Mouse (Mus musculus): Measurements from ENCODE around the gene Myh9. TPM values are rescaled to one million over a fixed set of nuclear protein-coding genes. Genes with fewer than 3 reads are reported as not detected.

Gene Myh9
- total RNA-seq, 1 experiment = 152 TPM

- no peak for TF ChIP-seq CHD2 (IDR thresholded peaks at IDR 0.05; ENCODE audit: low read depth, low read length)
- no peak for TF ChIP-seq MAFK (IDR thresholded peaks at IDR 0.05; ENCODE audit: insufficient read depth, low read depth, low read length)
- TF ChIP-seq HCFC1 (IDR thresholded peaks at IDR 0.05; ENCODE audit: borderline replicate concordance, insufficient read depth, low read length) = no peak
- TF ChIP-seq ZC3H11A (IDR thresholded peaks at IDR 0.05; ENCODE audit: borderline replicate concordance, low read depth, low read length) = no peak
- no peak for TF ChIP-seq ZNF384 (IDR thresholded peaks at IDR 0.05; ENCODE audit: low read depth, low read length)
- H3K4me1 ChIP-seq (ENCODE audit: control insufficient read depth in 2 of 2, insufficient read depth in 2 of 2, low read length in 2 of 2, poor library complexity in 1 of 2) = peaks cover 4 to 20% of the 10 kb centered on the region in 2 experiments; a peak in 2 of 4 replicates
- DNase-seq (ENCODE audit: low read depth, low spot score) = no peak
- H3K9me3 ChIP-seq (ENCODE audit: control insufficient read depth, insufficient read depth, low read depth, low read length) = no peaks in the 10 kb centered on the region
- no peak overlapping the region for H3K4me3 ChIP-seq (ENCODE audit: insufficient read depth in 1 of 2, low read depth in 1 of 2, low read length in 2 of 2, poor library complexity in 1 of 2, severe bottlenecking in 1 of 2)
- H3K27ac ChIP-seq (ENCODE audit: insufficient read depth, low read depth, low read length, poor library complexity, severe bottlenecking) = no peak overlapping the region
- H3K9ac ChIP-seq (ENCODE audit: insufficient read depth, low read depth, low read length, poor library complexity, severe bottlenecking) = no peak overlapping the region
- peaks cover 45% of the 10 kb centered on the region for H3K36me3 ChIP-seq (ENCODE audit: control insufficient read depth, insufficient read depth, low read length, poor library complexity, severe bottlenecking)
- in situ Hi-C loops (cut with MboI; ENCODE audit: low sequenced_read_pairs in 2 of 2, unreplicated experiment in 2 of 2) = no loop called here
Observed at GRCm38 (mm10) chr15:77806565-77807263, 35.3 kb downstream of the Myh9 start.

DNA sequence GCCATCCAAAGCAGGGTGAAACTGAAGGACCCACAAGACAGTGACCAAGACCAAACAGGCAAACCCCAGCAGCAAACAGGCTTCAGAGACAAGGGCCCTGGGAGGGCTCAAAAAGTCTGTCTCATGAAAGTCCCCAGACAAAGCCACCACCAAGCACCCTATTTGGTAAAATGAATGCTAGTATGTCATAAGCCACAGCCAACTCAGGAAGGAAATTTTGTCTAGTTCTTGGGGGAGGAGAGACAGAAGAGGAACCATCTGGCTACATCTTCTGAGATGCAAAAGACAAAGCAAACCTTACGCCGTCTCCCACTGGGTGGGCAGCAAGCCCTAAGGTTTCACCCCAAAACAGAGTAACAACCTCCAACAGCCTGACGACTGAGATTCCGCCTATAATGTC, 36.3 kb downstream of the Myh9 start:
- Histone ChIP-seq H3K4me1 (ENCODE audit: control insufficient read depth in 2 of 2, insufficient read depth in 2 of 2, low read length in 2 of 2, poor library complexity in 1 of 2) (peaks cover 3 to 21% of the 10 kb centered on the region in 2 experiments; a peak in 3 of 4 replicates), H3K27ac (ENCODE audit: insufficient read depth, low read depth, low read length, poor library complexity, severe bottlenecking) (no peak overlapping the region)

DNA sequence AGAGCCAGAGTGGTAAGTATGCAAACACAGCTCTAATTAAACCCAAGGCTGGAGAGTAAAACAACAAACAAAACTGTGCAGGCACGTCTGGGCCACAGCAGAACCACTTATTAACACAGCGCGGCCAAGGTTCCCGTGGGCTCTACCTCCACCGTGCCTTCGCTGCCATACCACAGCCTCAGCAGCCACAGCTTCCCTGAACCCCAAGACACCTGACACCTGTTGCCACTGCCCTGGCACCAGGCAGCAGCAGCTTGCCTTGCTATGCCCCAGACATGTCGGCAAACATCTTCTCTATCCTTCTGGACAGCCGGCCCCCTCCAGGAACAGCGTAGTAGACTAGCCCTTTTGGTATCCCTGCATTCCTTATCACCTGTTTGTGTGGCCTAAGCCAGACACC, 37.0 kb downstream of the Myh9 start:
- Histone ChIP-seq H3K9ac (ENCODE audit: insufficient read depth, low read depth, low read length, poor library complexity, severe bottlenecking) (no peak overlapping the region; the same call in 1 of the 2 replicates), H3K36me3 (ENCODE audit: control insufficient read depth, insufficient read depth, low read length, poor library complexity, severe bottlenecking) (peaks cover 39% of the 10 kb centered on the region; the same call in 1 of the 2 replicates), H3K4me3 (ENCODE audit: insufficient read depth in 1 of 2, low read depth in 1 of 2, low read length in 2 of 2, poor library complexity in 1 of 2, severe bottlenecking in 1 of 2) (no peak overlapping the region), H3K27ac (ENCODE audit: insufficient read depth, low read depth, low read length, poor library complexity, severe bottlenecking) (0 out of 2 replicates have a peak overlapping the region, but pooled peaks have one; percentile 33), H3K9me3 (ENCODE audit: control insufficient read depth, insufficient read depth, low read depth, low read length) (no peaks in the 10 kb centered on the region), H3K4me1 (ENCODE audit: control insufficient read depth in 2 of 2, insufficient read depth in 2 of 2, low read length in 2 of 2, poor library complexity in 1 of 2) (peaks cover 4 to 26% of the 10 kb centered on the region in 2 experiments; a peak in 3 of 4 replicates)
- TF ChIP-seq ZNF384 (IDR thresholded peaks at IDR 0.05; ENCODE audit: low read depth, low read length) (no peak), ZC3H11A (IDR thresholded peaks at IDR 0.05; ENCODE audit: borderline replicate concordance, low read depth, low read length) (no peak), MAFK (IDR thresholded peaks at IDR 0.05; ENCODE audit: insufficient read depth, low read depth, low read length) (no peak), HCFC1 (IDR thresholded peaks at IDR 0.05; ENCODE audit: borderline replicate concordance, insufficient read depth, low read length) (no peak), CHD2 (IDR thresholded peaks at IDR 0.05; ENCODE audit: low read depth, low read length) (no peak)
- no peak for DNase-seq (ENCODE audit: low read depth, low spot score)
- in situ Hi-C loops (cut with MboI; ENCODE audit: low sequenced_read_pairs in 2 of 2, unreplicated experiment in 2 of 2) = no loop called here

More for the DNA sequence above, 36.3 kb downstream of the Myh9 start:
- Histone ChIP-seq H3K36me3 (ENCODE audit: control insufficient read depth, insufficient read depth, low read length, poor library complexity, severe bottlenecking) (peaks cover 43% of the 10 kb centered on the region; the same call in 1 of the 2 replicates), H3K9me3 (ENCODE audit: control insufficient read depth, insufficient read depth, low read depth, low read length) (no peaks in the 10 kb centered on the region), H3K9ac (ENCODE audit: insufficient read depth, low read depth, low read length, poor library complexity, severe bottlenecking) (no peak overlapping the region), H3K4me3 (ENCODE audit: insufficient read depth in 1 of 2, low read depth in 1 of 2, low read length in 2 of 2, poor library complexity in 1 of 2, severe bottlenecking in 1 of 2) (no peak overlapping the region)
- TF ChIP-seq ZC3H11A (IDR thresholded peaks at IDR 0.05; ENCODE audit: borderline replicate concordance, low read depth, low read length) = no peak
- TF ChIP-seq ZNF384 (IDR thresholded peaks at IDR 0.05; ENCODE audit: low read depth, low read length) = no peak
- TF ChIP-seq CHD2 (IDR thresholded peaks at IDR 0.05; ENCODE audit: low read depth, low read length) = no peak
- no peak for TF ChIP-seq HCFC1 (IDR thresholded peaks at IDR 0.05; ENCODE audit: borderline replicate concordance, insufficient read depth, low read length)
- no peak for TF ChIP-seq MAFK (IDR thresholded peaks at IDR 0.05; ENCODE audit: insufficient read depth, low read depth, low read length)
- DNase-seq (ENCODE audit: low read depth, low spot score) = no peak
- in situ Hi-C loops (cut with MboI; ENCODE audit: low sequenced_read_pairs in 2 of 2, unreplicated experiment in 2 of 2) = no loop called here

- H3K4me3 ChIP-seq (ENCODE audit: insufficient read depth in 1 of 2, low read depth in 1 of 2, low read length in 2 of 2, poor library complexity in 1 of 2, severe bottlenecking in 1 of 2) = no peak overlapping the region
- 0 out of 2 replicates have a peak overlapping the region, but pooled peaks have one; percentile 33 for H3K27ac ChIP-seq (ENCODE audit: insufficient read depth, low read depth, low read length, poor library complexity, severe bottlenecking)
- peaks cover 39% of the 10 kb centered on the region; the same call in 1 of the 2 replicates for H3K36me3 ChIP-seq (ENCODE audit: control insufficient read depth, insufficient read depth, low read length, poor library complexity, severe bottlenecking)
- no peak for TF ChIP-seq HCFC1 (IDR thresholded peaks at IDR 0.05; ENCODE audit: borderline replicate concordance, insufficient read depth, low read length)
- no peak for TF ChIP-seq CHD2 (IDR thresholded peaks at IDR 0.05; ENCODE audit: low read depth, low read length)
- no peak for TF ChIP-seq ZNF384 (IDR thresholded peaks at IDR 0.05; ENCODE audit: low read depth, low read length)
- TF ChIP-seq ZC3H11A (IDR thresholded peaks at IDR 0.05; ENCODE audit: borderline replicate concordance, low read depth, low read length) = no peak
- TF ChIP-seq MAFK (IDR thresholded peaks at IDR 0.05; ENCODE audit: insufficient read depth, low read depth, low read length) = no peak
- H3K9me3 ChIP-seq (ENCODE audit: control insufficient read depth, insufficient read depth, low read depth, low read length) = no peaks in the 10 kb centered on the region
- H3K4me1 ChIP-seq (ENCODE audit: control insufficient read depth in 2 of 2, insufficient read depth in 2 of 2, low read length in 2 of 2, poor library complexity in 1 of 2) = peaks cover 8 to 31% of the 10 kb centered on the region in 2 experiments; a peak in 3 of 4 replicates
- in situ Hi-C loops (cut with MboI; ENCODE audit: low sequenced_read_pairs in 2 of 2, unreplicated experiment in 2 of 2) = no loop called here
- no peak overlapping the region for H3K9ac ChIP-seq (ENCODE audit: insufficient read depth, low read depth, low read length, poor library complexity, severe bottlenecking)
- DNase-seq (ENCODE audit: low read depth, low spot score) = no peak
Observed at GRCm38 (mm10) chr15:77804460-77804859, 37.5 kb downstream of the Myh9 start.

Measured in ES-E14 (cell line).